Mouse (Mus musculus): ENCODE measurements around the gene Ripply2.

DNA sequence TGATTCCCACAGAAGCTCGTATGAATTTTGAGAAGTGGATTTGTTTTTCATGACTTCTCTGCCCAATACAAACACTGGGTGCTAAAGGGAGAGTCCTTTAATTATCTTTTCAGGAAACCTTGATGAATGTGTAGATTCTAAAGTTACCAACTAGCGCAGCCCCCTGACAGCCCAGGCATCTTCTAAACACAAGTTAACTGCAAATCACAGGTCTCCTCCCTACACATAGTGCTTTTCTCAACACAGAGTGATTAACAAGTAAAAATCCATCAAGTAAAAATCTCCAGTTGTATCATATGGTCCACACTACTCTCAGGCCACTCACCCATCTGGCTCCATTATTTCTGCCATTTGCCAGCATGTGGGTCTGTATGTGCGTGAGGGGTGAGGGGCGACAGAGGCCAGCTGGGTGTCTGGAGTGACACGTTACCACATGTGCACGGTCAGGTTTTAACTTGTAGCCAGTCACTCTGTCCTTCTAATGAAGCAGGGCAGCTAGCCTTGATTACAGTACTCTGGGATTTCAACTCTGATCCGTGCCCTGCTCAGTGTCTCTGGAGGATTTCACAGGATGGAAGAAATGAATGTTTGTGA lies 28.5 kb upstream of the Ripply2 start:
- TF ChIP-seq POLR2A (IDR thresholded peaks at IDR 0.05; ENCODE audit: low read depth, low read length) (no peak), CTCF (IDR thresholded peaks at IDR 0.05; ENCODE audit: borderline replicate concordance, insufficient read depth, low read length) (no peak)
